Mouse (Mus musculus) R1 (cell line): ENCODE measurements around the gene Myo9a.
A peak's percentile ranks its signal among the peaks of the same experiment; 100 is the strongest.

Source experiments
- DNase-seq: peaks from one replicate; pipeline ENCODE4 v3.0.0-alpha.2; 2018; ENCODE audit warnings: low read depth, low spot score

Gene Myo9a

DNA sequence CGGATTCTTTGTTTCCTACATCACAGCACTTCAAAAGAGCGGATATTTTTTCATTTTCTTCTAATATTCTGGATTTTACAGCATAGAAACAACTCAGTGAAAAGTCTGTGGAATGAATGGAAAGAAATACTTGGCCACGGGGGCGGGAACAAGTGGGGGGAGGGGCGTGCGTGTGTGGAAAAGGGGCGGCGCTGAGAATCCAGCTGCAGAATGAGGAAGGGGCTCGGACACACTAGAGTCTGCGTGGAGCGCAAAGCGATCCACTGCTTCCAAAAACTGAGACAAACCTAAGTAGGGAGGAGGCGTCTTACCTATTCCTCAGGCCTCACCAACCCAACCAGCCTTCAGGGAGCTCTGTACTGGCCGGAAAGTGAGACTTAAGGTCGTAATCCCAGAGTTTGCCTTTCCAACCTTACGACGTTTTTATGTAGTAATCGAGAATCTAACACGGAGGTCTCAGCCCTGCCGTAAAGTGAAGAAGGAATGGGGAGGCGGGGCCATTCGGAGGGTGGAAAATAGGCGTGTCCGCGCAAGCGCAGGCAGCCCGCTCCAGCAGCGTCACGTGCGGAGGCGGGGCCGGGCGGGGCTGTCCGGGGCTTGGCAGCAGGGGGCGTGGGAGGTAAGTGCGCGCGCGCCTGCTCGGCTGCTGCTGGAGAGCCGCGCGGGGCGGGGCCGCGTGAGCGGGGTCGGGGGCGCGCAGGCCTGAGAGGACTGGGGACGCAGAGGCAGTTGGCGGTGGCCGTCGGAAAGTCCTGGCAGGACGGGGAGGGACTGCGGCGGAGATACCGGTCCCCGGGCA lies at the start of gene Myo9a, which contains the start of gene Senp8:
Gene Myo9a (plus strand): TSS at position 630 of the 799 bp plus-strand sequence.
Gene Senp8 (minus strand): TSS at position 444 of the 799 bp plus-strand sequence.
- DNase-seq, result peak; percentile 98

DNA sequence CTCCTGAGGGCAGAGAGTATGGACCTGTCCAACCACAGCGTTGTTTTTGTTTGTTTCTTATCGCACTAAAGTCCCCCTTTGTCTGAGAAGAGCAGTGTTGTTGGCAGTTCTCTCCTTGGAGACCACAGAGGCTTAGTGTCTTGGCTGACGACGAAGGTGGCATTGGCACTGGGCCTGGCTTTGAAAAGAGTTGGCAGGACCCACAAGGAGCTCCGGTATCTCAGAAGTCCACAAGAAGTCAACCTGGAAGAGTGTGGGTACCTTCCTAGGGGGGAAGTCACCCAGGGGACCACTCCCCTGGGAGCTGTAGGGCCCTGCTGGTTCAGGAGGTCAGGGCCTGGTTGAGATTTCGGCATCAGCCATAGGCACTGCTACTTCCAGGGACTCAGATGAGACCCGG lies 49.6 kb upstream of the Myo9a start:
- DNase-seq, result no peak

DNA sequence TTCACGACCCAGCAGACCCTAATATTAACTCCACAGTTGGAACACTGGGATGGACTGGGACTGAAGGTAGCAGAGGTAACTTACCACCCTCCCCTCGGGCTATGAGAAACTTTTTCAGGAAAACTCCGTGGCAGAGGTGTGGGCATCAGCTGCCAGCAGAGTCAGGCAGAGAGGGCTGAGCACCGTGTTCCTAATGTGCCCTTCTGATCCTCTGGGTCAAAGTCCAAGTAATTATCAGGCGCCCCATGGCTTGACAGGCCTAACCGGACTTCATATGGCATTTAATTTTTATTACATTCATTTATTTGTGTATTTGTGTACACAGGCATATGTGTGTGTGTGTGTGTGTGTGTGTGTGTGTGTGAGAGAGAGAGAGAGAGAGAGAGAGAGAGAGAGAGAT lies 47.6 kb upstream of the Myo9a start:
- no peak for DNase-seq

DNA sequence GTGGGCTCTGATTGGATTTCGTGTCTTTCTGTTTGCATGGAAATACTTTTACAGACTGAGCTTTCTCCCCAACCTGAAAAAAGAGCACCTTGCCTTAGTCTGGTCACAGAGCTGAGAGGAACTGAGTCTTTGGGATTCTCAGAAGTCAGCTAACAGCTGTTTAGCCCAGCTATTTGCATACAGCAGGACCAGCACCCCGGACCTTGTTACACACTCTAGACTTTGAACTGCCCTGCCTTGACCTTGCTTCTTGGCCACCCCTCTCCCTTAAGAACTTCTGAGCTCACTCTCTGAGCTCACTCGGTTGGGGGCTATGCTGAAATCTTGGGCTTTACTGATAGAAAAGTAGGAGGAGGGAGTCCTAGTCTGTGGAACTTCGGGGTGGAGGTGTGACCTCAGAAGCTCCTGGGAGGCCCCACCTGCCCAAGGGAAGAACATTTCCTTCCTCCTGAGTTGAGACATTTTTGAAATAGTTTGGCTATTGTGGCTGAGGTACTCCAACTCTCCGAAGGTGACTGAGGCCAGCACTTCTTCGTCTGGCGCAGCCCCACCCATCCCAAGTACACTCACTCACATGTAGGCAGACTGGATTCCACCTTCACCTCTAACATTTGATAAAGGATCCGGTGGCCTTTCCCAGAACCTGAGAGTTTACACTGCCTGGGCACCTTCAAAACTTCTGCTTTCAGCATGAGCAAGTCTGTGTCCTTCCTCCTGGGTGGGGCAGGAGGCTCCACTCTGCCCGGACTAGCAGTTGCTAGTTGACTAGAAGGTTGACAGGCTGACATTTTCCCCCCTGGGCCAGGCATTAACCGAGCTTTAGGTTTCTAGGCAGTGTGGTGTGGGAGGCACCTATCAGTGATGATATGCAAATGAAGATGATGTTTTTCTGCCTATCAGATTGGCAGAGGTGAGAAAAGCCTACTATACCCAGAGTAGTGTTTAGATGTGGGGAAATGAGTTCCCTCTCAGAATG lies 43.6 kb upstream of the Myo9a start:
- peak; percentile 90 for DNase-seq

DNA sequence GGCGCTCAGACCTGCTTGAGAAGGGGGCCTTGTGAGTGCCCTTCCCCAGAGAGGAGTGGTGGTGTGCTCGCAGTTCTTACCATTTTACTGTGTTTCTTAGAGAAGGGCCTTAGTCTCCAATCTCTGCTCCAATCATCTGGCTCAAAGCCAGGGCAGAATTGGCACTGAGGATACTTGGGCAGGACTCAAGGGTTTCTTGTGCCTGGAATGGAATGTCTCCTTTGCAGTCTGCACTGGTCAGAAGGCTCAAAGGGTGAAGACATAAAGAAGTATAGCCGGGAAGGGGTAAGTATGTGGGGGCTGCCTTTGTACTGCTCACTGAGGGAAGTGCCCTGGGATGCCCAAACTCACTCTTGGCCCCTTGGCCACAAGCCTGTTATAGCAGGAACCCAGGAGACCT lies 41.5 kb upstream of the Myo9a start:
- no peak for DNase-seq

DNA sequence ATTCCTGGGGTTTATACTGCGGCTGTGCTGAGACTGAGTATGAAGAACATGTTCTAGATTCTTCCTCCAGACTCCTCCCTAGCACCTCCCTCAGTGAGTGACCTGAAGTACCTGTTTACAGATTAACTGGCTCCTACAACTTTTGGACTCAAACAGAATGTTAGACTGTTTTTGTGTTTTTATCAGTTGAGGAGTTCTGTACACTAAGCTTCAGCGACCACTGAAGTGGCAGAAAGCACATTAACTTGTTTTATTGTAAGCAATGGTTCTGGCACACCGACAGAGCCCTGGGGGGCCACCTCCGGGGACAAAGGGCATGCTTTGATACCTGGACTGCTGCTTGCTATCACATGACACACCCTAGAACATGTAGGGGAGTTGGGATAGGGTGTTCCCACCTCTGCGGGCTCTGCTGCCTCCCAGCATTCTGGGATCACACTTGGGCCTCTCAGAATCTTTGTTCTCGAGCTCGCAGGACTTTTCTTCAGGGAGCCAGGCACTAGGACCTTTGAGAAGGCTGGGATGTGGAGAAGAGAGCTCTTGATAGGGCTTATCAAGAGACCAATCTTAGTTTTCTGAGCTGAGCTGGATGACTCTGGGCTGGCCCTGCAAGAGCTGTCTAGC lies 34.3 kb upstream of the Myo9a start:
- DNase-seq, result no peak

DNA sequence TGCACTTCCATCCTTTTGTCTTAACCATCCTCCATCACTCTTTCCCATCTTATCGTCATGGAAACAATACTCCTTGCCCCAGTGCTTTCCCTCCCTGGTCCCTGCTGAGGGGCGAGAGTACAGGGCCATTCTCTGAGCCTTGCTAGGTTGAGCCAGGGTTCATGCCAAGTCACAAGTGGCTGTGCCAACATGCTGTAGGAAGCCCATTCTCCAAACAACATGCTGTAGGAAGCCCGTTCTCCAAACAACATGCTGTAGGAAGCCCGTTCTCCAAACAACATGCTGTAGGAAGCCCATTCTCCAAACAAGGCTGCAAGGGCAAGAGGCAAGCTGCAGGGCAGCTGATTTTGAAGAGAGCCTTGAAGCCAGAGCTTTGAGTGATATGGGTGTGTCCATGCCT lies 32.5 kb upstream of the Myo9a start:
- DNase-seq, result no peak

DNA sequence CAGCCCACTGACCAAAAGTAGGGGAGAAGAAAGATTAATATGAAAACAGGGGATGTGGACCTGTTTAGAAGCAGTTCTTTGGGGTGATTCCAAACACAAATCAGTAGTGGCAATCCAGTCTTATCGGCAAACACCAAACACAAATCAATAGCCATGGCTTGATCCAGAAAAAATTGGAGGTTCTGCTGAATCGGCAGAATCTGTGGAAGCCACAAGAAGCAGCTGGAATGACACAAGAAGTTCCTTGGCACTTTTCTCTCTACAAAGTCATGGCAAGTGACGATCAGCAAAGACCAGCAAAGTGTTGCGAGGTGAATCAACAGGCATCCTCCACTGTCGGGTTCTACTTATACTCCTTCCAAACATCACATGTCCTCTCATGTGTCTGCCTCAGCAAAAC lies 29.6 kb upstream of the Myo9a start:
- no peak for DNase-seq

DNA sequence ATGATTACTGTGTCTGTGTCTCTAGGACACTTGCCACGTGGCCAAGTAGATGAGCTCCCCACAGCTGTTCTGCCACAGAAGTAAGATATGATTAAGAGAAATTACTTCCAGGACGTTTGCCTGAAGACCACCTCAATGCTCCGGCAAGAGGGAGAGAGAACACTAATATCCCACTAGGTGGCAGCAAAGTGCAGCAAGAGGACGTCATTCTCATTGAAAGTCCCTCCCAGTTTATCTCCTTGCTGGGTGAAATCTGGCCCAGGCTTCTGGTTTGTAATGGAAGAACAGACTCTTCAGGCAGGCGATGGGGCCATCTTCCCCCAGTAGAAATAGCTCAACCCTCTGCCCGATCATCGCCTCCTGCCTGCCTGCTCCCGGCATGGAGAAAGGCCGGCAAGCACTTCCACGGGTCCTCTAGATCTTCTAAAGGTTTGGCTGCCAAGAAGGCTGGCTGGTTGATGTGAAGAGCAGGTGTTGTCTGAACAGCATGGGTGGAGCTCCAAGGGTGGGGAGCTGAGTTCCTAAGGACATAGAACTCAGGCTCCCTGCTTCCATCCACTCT lies 27.5 kb upstream of the Myo9a start:
- peak; percentile 89 for DNase-seq

DNA sequence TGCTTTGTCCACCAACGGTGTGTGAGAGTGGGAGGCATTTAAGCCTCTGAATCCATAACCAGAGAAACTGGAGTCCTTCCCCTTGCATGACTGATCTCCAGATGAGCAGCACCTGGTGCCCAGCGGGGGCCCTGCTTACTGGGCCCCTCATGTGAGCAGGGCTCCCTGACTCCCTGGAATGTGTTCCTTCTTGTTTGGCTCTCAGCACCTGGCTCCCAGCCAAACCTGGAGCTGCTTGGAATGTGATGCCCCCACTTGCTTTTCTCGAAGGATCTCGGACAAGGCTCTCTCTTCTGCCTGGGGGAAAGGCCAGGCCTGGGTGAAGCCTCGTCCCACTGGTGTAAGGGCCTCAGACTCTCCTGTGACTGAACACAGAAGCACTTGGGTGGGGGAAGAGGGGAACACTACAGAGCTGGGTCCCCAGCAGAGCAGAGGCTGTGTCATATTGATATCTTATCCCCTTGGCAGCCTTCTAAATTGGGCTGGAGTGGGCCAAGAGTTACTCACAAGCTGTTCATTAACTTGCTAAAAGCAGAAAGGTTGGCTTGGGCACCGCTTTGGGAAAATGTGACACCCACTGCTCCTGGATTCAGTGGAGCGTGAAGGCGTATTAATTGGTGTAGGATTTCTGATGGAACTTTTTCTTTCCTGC lies 26.8 kb upstream of the Myo9a start:
- peak; percentile 33 for DNase-seq

DNA sequence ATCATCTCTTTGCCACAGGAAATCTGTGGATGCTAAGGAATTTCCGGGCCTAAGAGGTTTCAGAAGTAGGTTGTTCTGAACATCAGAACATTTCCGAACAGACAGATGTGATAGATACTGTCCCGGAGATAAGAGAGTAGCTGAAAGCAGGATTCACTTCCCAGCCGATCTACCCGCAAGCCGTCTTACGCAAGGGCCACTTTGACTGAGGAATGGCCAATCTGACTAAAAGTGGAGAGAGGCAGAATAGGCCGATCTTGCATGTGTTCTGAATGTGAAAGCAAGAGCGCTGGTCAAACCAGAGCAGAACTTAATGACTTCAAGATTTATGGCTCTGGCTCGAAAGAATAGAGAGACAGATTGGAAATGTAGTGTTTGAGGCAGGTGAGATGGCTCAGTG lies 25.2 kb upstream of the Myo9a start:
- DNase-seq, result no peak

DNA sequence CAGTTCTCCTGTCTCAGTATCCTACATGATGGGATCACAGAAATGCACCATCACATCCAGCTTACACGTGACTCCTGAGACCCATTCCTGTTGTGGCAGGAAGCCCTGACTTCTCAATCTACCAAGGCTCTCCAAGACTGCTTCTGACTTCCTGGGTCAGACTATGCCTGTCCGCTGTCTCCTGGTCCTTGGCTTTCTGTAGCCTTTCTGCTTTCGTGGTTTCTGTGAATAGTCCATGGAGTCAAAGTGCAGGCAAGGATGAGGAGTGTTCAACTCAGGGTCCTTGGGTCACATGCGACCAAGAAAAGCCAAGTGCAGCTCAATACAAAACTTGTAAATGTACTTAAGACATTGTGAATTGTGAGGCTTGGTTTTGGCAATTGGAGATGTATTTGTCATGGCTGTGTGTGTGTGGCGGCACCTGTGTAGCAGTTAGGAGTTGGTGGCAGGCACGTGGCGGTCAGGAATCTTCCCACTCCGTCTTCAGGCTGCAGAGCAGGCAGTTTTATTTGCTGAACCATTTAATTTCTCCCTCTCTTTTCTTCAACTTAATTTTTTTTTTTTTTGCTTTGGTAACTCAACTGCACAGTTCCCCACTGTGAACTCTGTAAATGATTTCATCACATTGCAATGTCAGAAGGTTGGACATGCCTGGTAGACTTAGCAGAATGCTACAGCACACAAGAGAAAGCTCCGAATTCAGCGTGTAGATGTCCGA lies 23.0 kb upstream of the Myo9a start:
- DNase-seq, result no peak

DNA sequence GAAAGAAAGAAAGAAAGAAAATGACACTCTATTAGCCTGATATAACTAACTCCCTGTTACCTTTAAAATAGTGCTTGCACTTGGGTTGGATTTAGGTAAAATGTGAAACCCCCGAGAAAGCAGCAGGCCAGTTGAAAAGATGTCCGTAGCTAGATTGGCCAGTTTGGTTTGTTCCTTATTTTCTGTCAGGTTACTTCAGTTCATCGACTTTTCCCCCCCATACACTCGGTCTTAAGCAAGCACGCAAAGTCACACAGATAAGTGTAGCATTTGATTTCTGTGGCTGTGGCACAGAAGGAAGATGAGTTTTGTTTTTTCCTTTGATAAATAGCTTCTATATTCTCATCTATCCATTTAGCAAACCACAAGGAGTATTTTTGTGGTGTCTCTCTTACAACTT lies 19.6 kb upstream of the Myo9a start:
- no peak for DNase-seq

DNA sequence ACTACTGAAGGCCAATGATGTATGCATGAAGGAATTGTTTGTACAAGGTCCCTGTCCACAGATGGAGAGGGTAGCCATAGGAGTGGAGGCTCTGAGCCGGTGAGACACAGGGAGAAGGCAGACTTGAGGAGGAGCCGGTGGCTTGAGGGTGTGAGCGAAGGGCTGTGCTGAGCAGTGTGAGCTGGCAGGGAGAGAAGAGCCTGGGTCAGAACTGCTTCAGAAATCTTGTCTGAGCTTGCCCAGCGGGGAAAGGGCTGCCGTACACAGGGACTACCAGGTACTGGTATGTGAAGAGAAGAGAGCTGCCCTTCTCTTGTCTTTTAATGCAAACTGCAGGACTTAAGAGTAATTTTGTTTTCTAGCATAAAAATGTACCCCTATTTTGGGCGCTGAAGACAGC lies 17.6 kb upstream of the Myo9a start:
- no peak for DNase-seq

DNA sequence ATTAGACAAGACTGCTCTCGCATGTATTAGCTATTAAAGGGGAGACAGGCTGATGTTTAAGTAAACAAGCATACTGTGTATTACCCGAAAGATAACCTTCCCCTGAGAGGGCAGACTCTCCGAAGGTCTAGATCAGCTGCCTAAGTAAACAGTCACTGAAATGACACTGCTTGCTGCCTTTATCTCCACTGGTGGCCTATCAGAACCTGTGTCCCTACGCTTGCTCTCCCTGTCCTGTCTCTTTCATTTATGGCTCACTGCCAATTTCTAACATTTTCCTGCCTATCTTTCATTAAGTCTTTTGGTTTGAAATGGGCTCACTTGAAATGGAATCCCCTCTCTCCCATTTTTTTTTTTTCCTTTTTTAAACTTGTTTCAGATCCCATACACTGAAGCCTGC lies 15.3 kb upstream of the Myo9a start:
- DNase-seq, result no peak

DNA sequence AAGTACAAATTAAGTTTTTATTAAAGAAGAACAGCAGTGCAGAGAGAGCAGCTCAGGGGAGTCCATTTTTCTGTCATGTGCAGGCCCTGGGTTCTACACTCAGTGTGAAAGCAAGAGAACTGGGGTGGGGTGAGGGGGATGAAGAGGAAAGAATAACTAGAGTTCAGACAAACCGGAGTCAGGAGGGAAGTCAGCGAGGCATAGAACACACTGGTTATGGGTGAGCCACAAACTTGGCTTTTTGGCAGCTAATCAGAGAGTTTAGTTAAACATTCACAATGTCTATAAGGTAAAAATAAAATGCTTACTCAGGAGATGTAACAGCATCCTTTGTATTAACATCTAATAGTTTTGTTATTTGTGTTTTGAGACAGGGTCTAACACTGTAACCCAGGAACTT lies 10.1 kb upstream of the Myo9a start:
- DNase-seq, result no peak

DNA sequence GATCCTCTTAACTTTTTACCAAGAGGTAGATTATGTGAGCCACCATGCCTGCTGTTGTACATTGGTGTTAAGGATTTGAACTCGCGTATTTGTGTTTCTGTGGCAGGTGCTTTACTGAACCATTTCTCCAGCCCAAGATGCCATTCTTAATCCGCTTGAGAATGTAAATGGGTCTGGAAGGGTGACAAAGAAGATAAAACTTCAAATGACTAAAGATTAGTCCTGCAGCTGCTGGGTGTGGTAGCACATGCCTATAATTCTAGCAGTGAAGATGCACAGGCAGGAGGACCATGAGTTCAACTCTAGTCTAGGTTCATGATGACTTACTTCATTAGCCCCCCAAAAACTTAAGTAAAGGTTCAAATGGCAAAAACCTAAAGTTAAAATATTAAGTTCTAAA lies 6.8 kb upstream of the Myo9a start:
- DNase-seq, result peak; percentile 14

DNA sequence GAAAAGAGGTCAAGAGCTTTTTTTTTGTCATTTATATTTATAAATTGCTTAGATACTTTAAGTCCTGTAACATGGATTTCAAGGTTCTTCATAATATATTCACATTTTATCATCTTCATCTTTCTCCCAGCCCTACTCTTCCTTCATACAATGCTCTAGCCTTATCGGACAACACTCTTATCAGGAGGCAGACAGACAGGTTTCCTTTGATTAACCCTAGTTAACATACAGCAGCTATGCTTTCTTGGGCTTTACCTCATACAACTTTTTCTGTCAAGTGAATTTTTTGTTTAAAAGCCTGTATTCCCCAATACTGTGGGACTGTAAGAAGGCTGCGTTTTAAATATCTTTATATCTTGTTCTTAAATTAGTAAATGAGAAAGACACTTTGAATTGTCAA lies 2.3 kb upstream of the Myo9a start:
- no peak for DNase-seq

DNA sequence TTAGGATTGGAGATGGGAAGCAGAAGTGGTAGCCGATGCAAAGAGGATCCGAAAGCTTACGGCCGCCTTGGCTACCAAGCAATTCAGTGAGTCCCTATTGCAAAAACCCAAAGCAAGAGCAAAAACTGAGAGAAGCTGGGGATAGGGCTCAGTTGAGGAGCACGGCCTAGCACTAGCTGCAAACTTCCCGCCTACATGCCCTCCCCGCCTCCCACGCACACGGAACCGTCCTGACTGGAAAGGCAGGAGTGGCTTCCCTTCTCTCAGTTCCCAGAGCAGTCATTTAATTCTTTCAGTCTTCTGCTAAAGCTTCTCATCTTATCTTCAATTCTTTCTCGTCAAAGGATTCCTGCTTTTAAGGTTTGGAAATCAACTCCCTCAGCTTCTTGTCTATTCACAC lies 1.7 kb upstream of the Myo9a start:
- peak; percentile 39 for DNase-seq

DNA sequence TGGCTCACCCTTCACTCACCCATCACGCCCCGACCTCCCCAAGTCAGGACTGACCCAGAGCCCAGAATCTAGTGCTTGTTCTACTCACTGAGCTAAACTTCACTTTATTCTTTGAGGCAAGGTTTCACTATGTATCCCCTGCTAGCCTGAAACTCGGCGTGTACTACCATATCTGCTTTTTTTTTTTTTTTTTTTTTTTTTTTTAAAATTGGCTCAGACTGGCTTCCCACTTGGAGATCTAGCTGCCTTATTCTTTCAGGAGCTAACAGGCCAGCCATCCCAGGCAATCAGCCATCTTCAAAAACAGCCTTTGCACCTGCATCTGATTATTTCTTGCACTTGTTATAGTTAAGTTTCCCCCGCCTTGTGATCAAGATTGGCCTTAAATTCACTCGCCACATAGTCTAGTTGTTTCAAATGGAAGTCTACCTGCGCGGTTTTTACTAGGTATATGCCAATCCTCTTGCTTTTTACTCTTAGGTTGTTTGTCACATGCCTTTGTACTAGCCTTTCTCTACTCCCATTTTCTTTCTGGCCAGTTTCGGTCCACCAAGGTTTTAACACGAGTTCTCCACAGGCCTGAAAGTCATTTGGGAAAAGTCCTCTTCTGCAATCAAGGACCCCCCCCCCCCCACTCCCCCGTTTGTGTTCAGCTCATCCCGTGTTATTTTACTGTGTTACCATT lies 973 bp upstream of the Myo9a start:
- peak; percentile 11 for DNase-seq
